In the genomic region with DNA sequence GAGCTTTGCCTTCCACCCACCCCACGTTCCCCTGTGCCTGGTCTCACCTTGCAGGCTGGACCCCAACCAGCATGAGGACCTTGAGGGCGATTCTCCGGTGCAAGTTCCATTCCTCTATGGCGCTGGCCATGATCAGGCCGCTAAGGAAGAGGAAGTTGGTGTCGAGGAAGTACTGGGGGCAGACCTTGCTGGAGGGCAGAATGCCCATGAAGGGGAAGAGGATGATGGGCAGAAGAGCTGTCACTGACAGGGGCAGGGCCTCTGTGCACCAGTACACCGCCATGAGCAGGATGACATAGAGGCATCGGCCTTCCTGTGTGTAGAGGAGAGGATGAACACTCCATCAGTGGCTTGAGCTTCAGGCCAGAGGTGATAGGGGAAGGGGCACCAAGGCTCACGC, we compare ENCODE assay signal across 30 mouse cellular contexts. TPM values are rescaled to one million over a fixed set of nuclear protein-coding genes. Genes with fewer than 3 reads are reported as not detected.
"Had no signal": no experiment of that assay in that cellular context is flagged by ENCODE, and none has a peak within 500 bp of the region (broad histone marks: within the 10 kb centered on the region; RNA-seq: fewer than 3 reads in every experiment).

No protein-coding gene starts in this region.

- H3K27me3 ChIP-seq: limb, embryonic 13.5 days; liver, embryonic 12.5 days; liver, embryonic 15.5 days; lung, embryonic 15.5 days; midbrain, embryonic 13.5 days had no signal

- H3K4me1 ChIP-seq: limb, embryonic 10.5 days; limb, embryonic 13.5 days; lung, embryonic 15.5 days; midbrain, embryonic 13.5 days had no signal

- H3K4me3 ChIP-seq: limb, embryonic 10.5 days; limb, embryonic 13.5 days; liver, embryonic 12.5 days; liver, embryonic 15.5 days; lung, embryonic 15.5 days; midbrain, embryonic 10.5 days; midbrain, embryonic 13.5 days had no signal

- ATAC-seq: liver, embryonic 12.5 days; midbrain, embryonic 13.5 days; midbrain, embryonic 16.5 days had no signal

- H3K27ac ChIP-seq: limb, embryonic 10.5 days; limb, embryonic 13.5 days; liver, embryonic 12.5 days; liver, embryonic 15.5 days; lung, embryonic 15.5 days; midbrain, embryonic 10.5 days; midbrain, embryonic 13.5 days; stomach, postnatal 0 days had no signal

- H3K36me3 ChIP-seq: limb, embryonic 10.5 days; limb, embryonic 13.5 days; liver, embryonic 12.5 days; liver, embryonic 15.5 days; lung, embryonic 15.5 days; midbrain, embryonic 10.5 days; midbrain, embryonic 13.5 days had no signal

- DNase-seq: kidney, adult 11 months; kidney, adult 9 months; kidney, postnatal 14 days; kidney, postnatal 4 days; liver; lung, adult 18-20 months; lung, postnatal 10 days; lung, postnatal 36 days; right cerebral cortex, adult 18-20 months; right cerebral cortex, postnatal 14 days; right cerebral cortex, postnatal 4 days; thymus, adult 2 months; thymus, postnatal 14 days; thymus, postnatal 4 days had no signal

- H3K9me3 ChIP-seq: limb, embryonic 10.5 days; limb, embryonic 13.5 days; liver, embryonic 12.5 days; liver, embryonic 15.5 days; lung, embryonic 15.5 days; midbrain, embryonic 10.5 days; midbrain, embryonic 13.5 days had no signal

RNA-seq across cellular contexts. Expression of a gene that starts 24.6 kb away (rescaled TPM):
- polyA plus RNA-seq: limb, embryonic 10.5 days had no signal

RNA-seq across cellular contexts. Expression of a gene that starts 48.3 kb away (rescaled TPM):
- total RNA-seq: layer of hippocampus, adult 18-20 months; layer of hippocampus, postnatal 14 days; left cerebral cortex, adult 8-10 months; left cerebral cortex, postnatal 25 days had no signal
- polyA plus RNA-seq: kidney, embryonic 16.5 days; lung, embryonic 15.5 days; midbrain, embryonic 13.5 days; neural tube, embryonic 11.5 days; neural tube, embryonic 14.5 days had no signal
